Mouse (Mus musculus): Measurements from ENCODE around the gene Sult2b1.

The Sult2b1 gene

GRCm38 (mm10) chr7:45800546-45801204, 16.2 kb upstream of the Sult2b1 start:
- peak; percentile 58 for DNase-seq

GRCm38 (mm10) chr7:45800001-45800400, 15.5 kb upstream of the Sult2b1 start:
- no peak for DNase-seq

GRCm38 (mm10) chr7:45798931-45799330, 14.5 kb upstream of the Sult2b1 start:
- DNase-seq: no peak

GRCm38 (mm10) chr7:45798511-45798836, 14.0 kb upstream of the Sult2b1 start:
- DNase-seq: peak; percentile 67

GRCm38 (mm10) chr7:45797661-45798510, 13.4 kb upstream of the Sult2b1 start:
- DNase-seq: no peak

GRCm38 (mm10) chr7:45796950-45797349, 12.5 kb upstream of the Sult2b1 start:
- no peak for DNase-seq

- DNase-seq: no peak
Observed at GRCm38 (mm10) chr7:45794971-45795370, 10.5 kb upstream of the Sult2b1 start.

- no peak for DNase-seq
Observed at GRCm38 (mm10) chr7:45793969-45794585, 9.6 kb upstream of the Sult2b1 start.

- no peak for DNase-seq
Observed at GRCm38 (mm10) chr7:45793240-45793639, 8.8 kb upstream of the Sult2b1 start.

GRCm38 (mm10) chr7:45791756-45792490, 7.5 kb upstream of the Sult2b1 start:
- no peak for DNase-seq

GRCm38 (mm10) chr7:45790721-45791120, 6.3 kb upstream of the Sult2b1 start:
- DNase-seq: no peak

- DNase-seq: no peak
Observed at GRCm38 (mm10) chr7:45787642-45788041, 3.2 kb upstream of the Sult2b1 start.

- no peak for DNase-seq
Observed at GRCm38 (mm10) chr7:45786661-45787413, 2.4 kb upstream of the Sult2b1 start.

- DNase-seq: no peak
Observed at GRCm38 (mm10) chr7:45786136-45786578, 1.7 kb upstream of the Sult2b1 start.

GRCm38 (mm10) chr7:45785388-45786135, 1.1 kb upstream of the Sult2b1 start:
- DNase-seq: no peak

- peak; percentile 69 for DNase-seq
Observed at GRCm38 (mm10) chr7:45783511-45784091, 868 bp downstream of the Sult2b1 start, which contains the start of gene Lmtk3. Gene Lmtk3, plus strand, starts transcription at chr7:45783738.

- no peak for DNase-seq
Observed at GRCm38 (mm10) chr7:45782271-45782670, 2.2 kb downstream of the Sult2b1 start.

GRCm38 (mm10) chr7:45779081-45779641, 5.3 kb downstream of the Sult2b1 start:
- DNase-seq: no peak

- no peak for DNase-seq
Observed at GRCm38 (mm10) chr7:45775237-45775636, 9.2 kb downstream of the Sult2b1 start.

GRCm38 (mm10) chr7:45771101-45771500, 13.4 kb downstream of the Sult2b1 start:
- DNase-seq: no peak
